Mouse (Mus musculus) urinary bladder, postnatal 14 days (tissue): ENCODE data around the gene Carmil1.
A peak's percentile ranks its signal among the peaks of the same experiment; 100 is the strongest.

Source experiments
- DNase-seq: peaks from one replicate; pipeline ENCODE4 v3.0.0; 2021; ENCODE audit warnings: low spot score

Carmil1 gene

GRCm38 (mm10) chr13:24103152-24103551 is 177.4 kb downstream of the Carmil1 start:
- DNase-seq, result no peak

GRCm38 (mm10) chr13:24102256-24102655 is 178.3 kb downstream of the Carmil1 start:
- no peak for DNase-seq

- no peak for DNase-seq
These were observed 179.2 kb downstream of the Carmil1 start for GRCm38 (mm10) chr13:24101157-24102130.

- no peak for DNase-seq
These were observed 180.0 kb downstream of the Carmil1 start for GRCm38 (mm10) chr13:24100516-24101094.

GRCm38 (mm10) chr13:24096573-24096972 is 184.0 kb downstream of the Carmil1 start:
- DNase-seq, result no peak

GRCm38 (mm10) chr13:24094825-24095547 is 185.6 kb downstream of the Carmil1 start:
- no peak for DNase-seq

GRCm38 (mm10) chr13:24093108-24093507 is 187.5 kb downstream of the Carmil1 start:
- DNase-seq, result no peak

GRCm38 (mm10) chr13:24092073-24092472 is 188.5 kb downstream of the Carmil1 start:
- no peak for DNase-seq

GRCm38 (mm10) chr13:24082153-24082552 is 198.4 kb downstream of the Carmil1 start:
- no peak for DNase-seq

- DNase-seq, result no peak
These were observed 198.9 kb downstream of the Carmil1 start for GRCm38 (mm10) chr13:24081698-24082097.

- DNase-seq, result no peak
These were observed 208.0 kb downstream of the Carmil1 start for GRCm38 (mm10) chr13:24072588-24072987.

GRCm38 (mm10) chr13:24067553-24067952 is 213.0 kb downstream of the Carmil1 start:
- DNase-seq, result no peak

- DNase-seq, result no peak
These were observed 215.1 kb downstream of the Carmil1 start for GRCm38 (mm10) chr13:24065536-24065935.

- no peak for DNase-seq
These were observed 217.8 kb downstream of the Carmil1 start for GRCm38 (mm10) chr13:24062770-24063169.

GRCm38 (mm10) chr13:24055072-24055869 is 225.3 kb downstream of the Carmil1 start:
- no peak for DNase-seq

- DNase-seq, result no peak
These were observed 229.1 kb downstream of the Carmil1 start for GRCm38 (mm10) chr13:24051496-24051895.

- DNase-seq, result no peak
These were observed 230.3 kb downstream of the Carmil1 start for GRCm38 (mm10) chr13:24050330-24050729.

GRCm38 (mm10) chr13:24049267-24050034 is 231.1 kb downstream of the Carmil1 start:
- peak; percentile 8 for DNase-seq

- DNase-seq, result no peak
These were observed 232.0 kb downstream of the Carmil1 start for GRCm38 (mm10) chr13:24048611-24049010.

GRCm38 (mm10) chr13:24045271-24045670 is 235.3 kb downstream of the Carmil1 start:
- DNase-seq, result no peak

GRCm38 (mm10) chr13:24040221-24040620 is 240.4 kb downstream of the Carmil1 start:
- DNase-seq, result no peak
